Mouse (Mus musculus): ENCODE measurements around the gene Trhde. TPM values are rescaled to one million over a fixed set of nuclear protein-coding genes. Genes with fewer than 3 reads are reported as not detected.

Gene Trhde
- polyA plus RNA-seq, 1 experiment from 2014 or later, result 0.42 TPM

DNA sequence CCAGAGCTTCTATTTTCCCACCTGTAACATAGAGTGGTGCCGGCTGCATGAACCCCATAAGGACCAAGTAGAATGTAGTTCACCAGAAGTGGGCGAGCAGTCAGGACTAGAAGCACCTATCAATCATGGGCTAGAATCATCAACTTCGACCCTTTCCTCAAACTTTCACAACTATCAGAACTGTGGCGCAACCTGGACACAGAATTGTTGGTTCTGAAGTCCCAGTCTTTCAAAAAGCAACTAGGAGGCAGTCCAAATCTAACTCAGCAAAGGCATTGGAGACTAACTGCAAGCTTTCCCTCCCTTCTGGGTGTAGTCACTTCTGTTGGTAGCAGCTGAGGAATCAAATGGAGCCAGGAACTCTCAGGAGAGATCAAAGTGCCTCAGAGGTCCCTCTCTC lies 2.6 kb downstream of the Trhde start:
- no peaks in the 10 kb centered on the region for H3K36me3 ChIP-seq (ENCODE audit: control insufficient read depth, insufficient read depth, low read length)
- H3K27me3 ChIP-seq (ENCODE audit: control insufficient read depth, insufficient read depth, low read length), result peaks cover 38% of the 10 kb centered on the region
- H3K4me1 ChIP-seq (ENCODE audit: control insufficient read depth, insufficient read depth, low read length), result no peaks in the 10 kb centered on the region
- no peak overlapping the region for H3K27ac ChIP-seq (ENCODE audit: low read depth, low read length)
- no peak overlapping the region for H3K4me2 ChIP-seq (replicated peaks; ENCODE audit: low read depth, low read length)
- WGBS, result 95% methylated on average over 4 of the region's 4 CpGs
- H3K4me3 ChIP-seq (ENCODE audit: low read length), result no peak overlapping the region
- H3K9ac ChIP-seq (ENCODE audit: low read depth, low read length), result no peak overlapping the region
- no peak for ATAC-seq (ENCODE audit: low FRiP score, low TSS enrichment)
- no peaks in the 10 kb centered on the region for H3K9me3 ChIP-seq (ENCODE audit: control insufficient read depth, low read length)

DNA sequence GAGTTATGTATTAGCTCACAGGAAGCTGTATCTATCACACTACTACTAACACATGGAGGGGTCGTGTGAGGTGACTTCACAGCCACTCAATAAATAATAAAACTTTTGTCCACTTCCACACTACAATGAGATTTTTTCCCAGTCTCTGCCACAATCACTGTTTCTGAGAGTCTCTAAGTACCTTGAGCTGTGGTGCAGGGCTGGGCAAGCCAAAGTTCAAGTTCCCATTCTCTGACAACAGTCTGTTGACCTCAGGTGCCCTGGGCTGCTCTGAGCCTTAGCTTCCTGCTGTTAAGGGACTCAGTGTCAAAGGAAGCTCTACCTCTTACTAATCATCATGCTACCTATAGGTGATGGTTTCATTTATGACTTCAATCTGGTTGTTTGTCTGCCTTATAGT lies 3.3 kb downstream of the Trhde start:
- H3K27me3 ChIP-seq (ENCODE audit: control insufficient read depth, insufficient read depth, low read length), result peaks cover 38% of the 10 kb centered on the region
- WGBS, result 50% methylated on average over 1 of the region's 1 CpGs
- H3K9me3 ChIP-seq (ENCODE audit: control insufficient read depth, low read length), result no peaks in the 10 kb centered on the region
- H3K4me3 ChIP-seq (ENCODE audit: low read length), result no peak overlapping the region
- no peaks in the 10 kb centered on the region for H3K4me1 ChIP-seq (ENCODE audit: control insufficient read depth, insufficient read depth, low read length)
- H3K4me2 ChIP-seq (replicated peaks; ENCODE audit: low read depth, low read length), result no peak overlapping the region
- H3K9ac ChIP-seq (ENCODE audit: low read depth, low read length), result no peak overlapping the region
- H3K27ac ChIP-seq (ENCODE audit: low read depth, low read length), result no peak overlapping the region
- ATAC-seq (ENCODE audit: low FRiP score, low TSS enrichment), result no peak
- H3K36me3 ChIP-seq (ENCODE audit: control insufficient read depth, insufficient read depth, low read length), result no peaks in the 10 kb centered on the region

- WGBS, result 57% methylated on average over 5 of the region's 5 CpGs
- Histone ChIP-seq H3K4me1 (ENCODE audit: control insufficient read depth, insufficient read depth, low read length) (no peaks in the 10 kb centered on the region), H3K36me3 (ENCODE audit: control insufficient read depth, insufficient read depth, low read length) (no peaks in the 10 kb centered on the region), H3K9me3 (ENCODE audit: control insufficient read depth, low read length) (no peaks in the 10 kb centered on the region), H3K4me2 (replicated peaks; ENCODE audit: low read depth, low read length) (no peak overlapping the region), H3K27ac (ENCODE audit: low read depth, low read length) (no peak overlapping the region), H3K9ac (ENCODE audit: low read depth, low read length) (no peak overlapping the region), H3K4me3 (ENCODE audit: low read length) (no peak overlapping the region), H3K27me3 (ENCODE audit: control insufficient read depth, insufficient read depth, low read length) (peaks cover 38% of the 10 kb centered on the region)
- no peak for ATAC-seq (ENCODE audit: low FRiP score, low TSS enrichment)
Measured at GRCm38 (mm10) chr10:114798218-114798617, 3.9 kb downstream of the Trhde start.

- ATAC-seq (ENCODE audit: low FRiP score, low TSS enrichment), result no peak
- no peak overlapping the region for H3K9ac ChIP-seq (ENCODE audit: low read depth, low read length)
- no peaks in the 10 kb centered on the region for H3K9me3 ChIP-seq (ENCODE audit: control insufficient read depth, low read length)
- 88% methylated on average over 1 of the region's 1 CpGs for WGBS
- no peaks in the 10 kb centered on the region for H3K36me3 ChIP-seq (ENCODE audit: control insufficient read depth, insufficient read depth, low read length)
- peaks cover 33% of the 10 kb centered on the region for H3K27me3 ChIP-seq (ENCODE audit: control insufficient read depth, insufficient read depth, low read length)
- no peak overlapping the region for H3K27ac ChIP-seq (ENCODE audit: low read depth, low read length)
- H3K4me3 ChIP-seq (ENCODE audit: low read length), result no peak overlapping the region
- H3K4me2 ChIP-seq (replicated peaks; ENCODE audit: low read depth, low read length), result no peak overlapping the region
- no peaks in the 10 kb centered on the region for H3K4me1 ChIP-seq (ENCODE audit: control insufficient read depth, insufficient read depth, low read length)
Measured at GRCm38 (mm10) chr10:114797664-114798063, 4.4 kb downstream of the Trhde start.

GRCm38 (mm10) chr10:114796872-114797271 lies 5.2 kb downstream of the Trhde start:
- Histone ChIP-seq H3K9me3 (ENCODE audit: control insufficient read depth, low read length) (no peaks in the 10 kb centered on the region), H3K27me3 (ENCODE audit: control insufficient read depth, insufficient read depth, low read length) (peaks cover 25% of the 10 kb centered on the region), H3K9ac (ENCODE audit: low read depth, low read length) (no peak overlapping the region), H3K36me3 (ENCODE audit: control insufficient read depth, insufficient read depth, low read length) (no peaks in the 10 kb centered on the region), H3K4me2 (replicated peaks; ENCODE audit: low read depth, low read length) (no peak overlapping the region), H3K4me3 (ENCODE audit: low read length) (no peak overlapping the region), H3K4me1 (ENCODE audit: control insufficient read depth, insufficient read depth, low read length) (no peaks in the 10 kb centered on the region), H3K27ac (ENCODE audit: low read depth, low read length) (no peak overlapping the region)
- no peak for ATAC-seq (ENCODE audit: low FRiP score, low TSS enrichment)
- 89% methylated on average over 5 of the region's 5 CpGs for WGBS

DNA sequence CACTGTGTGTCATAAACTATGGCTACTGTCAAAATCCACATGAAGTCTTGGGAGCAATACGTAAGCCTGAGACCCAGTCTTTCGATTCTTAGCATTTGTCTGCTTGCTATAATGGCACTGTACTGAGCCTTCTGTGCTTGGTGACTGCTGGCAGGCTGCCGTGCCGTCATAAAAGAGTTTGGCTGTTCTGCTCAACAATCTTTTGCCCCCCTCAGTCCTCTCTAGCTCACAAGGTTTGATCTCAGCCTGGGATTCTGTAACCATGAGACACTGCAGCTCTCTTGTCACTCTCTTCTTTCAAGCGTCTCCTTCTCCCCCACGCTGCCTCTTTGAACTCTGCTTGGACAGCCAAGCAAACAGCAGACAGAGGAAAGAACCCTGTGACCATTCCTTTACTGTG lies 7.9 kb downstream of the Trhde start:
- no peak overlapping the region for H3K4me2 ChIP-seq (replicated peaks; ENCODE audit: low read depth, low read length)
- no peak overlapping the region for H3K27ac ChIP-seq (ENCODE audit: low read depth, low read length)
- H3K4me1 ChIP-seq (ENCODE audit: control insufficient read depth, insufficient read depth, low read length), result no peaks in the 10 kb centered on the region
- no peak overlapping the region for H3K4me3 ChIP-seq (ENCODE audit: low read length)
- WGBS, result 28% methylated on average over 6 of the region's 6 CpGs
- no peak; the same call in 1 of the 2 replicates for ATAC-seq (ENCODE audit: low FRiP score, low TSS enrichment)
- no peaks in the 10 kb centered on the region for H3K27me3 ChIP-seq (ENCODE audit: control insufficient read depth, insufficient read depth, low read length)
- no peaks in the 10 kb centered on the region for H3K9me3 ChIP-seq (ENCODE audit: control insufficient read depth, low read length)
- H3K36me3 ChIP-seq (ENCODE audit: control insufficient read depth, insufficient read depth, low read length), result no peaks in the 10 kb centered on the region
- H3K9ac ChIP-seq (ENCODE audit: low read depth, low read length), result no peak overlapping the region

DNA sequence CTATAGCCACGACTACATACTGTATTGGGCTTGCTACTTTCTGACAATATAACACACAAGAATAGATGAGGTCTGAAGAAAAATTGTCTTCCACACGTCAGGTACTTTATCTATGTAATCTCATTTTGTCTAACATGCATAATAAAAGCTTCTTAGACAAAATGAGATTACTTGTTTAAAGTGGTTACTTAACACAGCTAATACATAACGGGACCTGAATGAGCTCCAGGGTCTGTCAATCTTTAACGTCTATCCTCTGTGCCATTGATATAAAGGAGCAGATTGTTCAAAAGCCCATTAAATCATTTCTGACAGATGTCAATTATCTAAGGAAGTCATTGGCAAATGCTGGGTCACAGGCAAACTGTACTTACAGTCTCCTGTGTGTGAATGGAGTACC lies 36.2 kb downstream of the Trhde start:
- H3K4me2 ChIP-seq (replicated peaks; ENCODE audit: low read depth, low read length), result no peak overlapping the region
- H3K36me3 ChIP-seq (ENCODE audit: control insufficient read depth, insufficient read depth, low read length), result no peaks in the 10 kb centered on the region
- H3K4me3 ChIP-seq (ENCODE audit: low read length), result no peak overlapping the region
- H3K27me3 ChIP-seq (ENCODE audit: control insufficient read depth, insufficient read depth, low read length), result no peaks in the 10 kb centered on the region
- H3K4me1 ChIP-seq (ENCODE audit: control insufficient read depth, insufficient read depth, low read length), result no peaks in the 10 kb centered on the region
- no peaks in the 10 kb centered on the region for H3K9me3 ChIP-seq (ENCODE audit: control insufficient read depth, low read length)
- no peak overlapping the region for H3K9ac ChIP-seq (ENCODE audit: low read depth, low read length)
- 81% methylated on average over 4 of the region's 4 CpGs for WGBS
- no peak overlapping the region for H3K27ac ChIP-seq (ENCODE audit: low read depth, low read length)
- ATAC-seq (ENCODE audit: low FRiP score, low TSS enrichment), result no peak

GRCm38 (mm10) chr10:114762125-114762524 lies 40.0 kb downstream of the Trhde start:
- H3K9ac ChIP-seq (ENCODE audit: low read depth, low read length), result no peak overlapping the region
- 85% methylated on average over 7 of the region's 7 CpGs for WGBS
- no peaks in the 10 kb centered on the region for H3K9me3 ChIP-seq (ENCODE audit: control insufficient read depth, low read length)
- no peak overlapping the region for H3K27ac ChIP-seq (ENCODE audit: low read depth, low read length)
- no peak overlapping the region for H3K4me3 ChIP-seq (ENCODE audit: low read length)
- H3K4me2 ChIP-seq (replicated peaks; ENCODE audit: low read depth, low read length), result no peak overlapping the region
- ATAC-seq (ENCODE audit: low FRiP score, low TSS enrichment), result no peak
- H3K36me3 ChIP-seq (ENCODE audit: control insufficient read depth, insufficient read depth, low read length), result no peaks in the 10 kb centered on the region
- H3K4me1 ChIP-seq (ENCODE audit: control insufficient read depth, insufficient read depth, low read length), result no peaks in the 10 kb centered on the region
- no peaks in the 10 kb centered on the region for H3K27me3 ChIP-seq (ENCODE audit: control insufficient read depth, insufficient read depth, low read length)

GRCm38 (mm10) chr10:114759240-114759639 lies 42.9 kb downstream of the Trhde start:
- Histone ChIP-seq H3K36me3 (ENCODE audit: control insufficient read depth, insufficient read depth, low read length) (no peaks in the 10 kb centered on the region), H3K27me3 (ENCODE audit: control insufficient read depth, insufficient read depth, low read length) (no peaks in the 10 kb centered on the region), H3K4me2 (replicated peaks; ENCODE audit: low read depth, low read length) (no peak overlapping the region), H3K4me1 (ENCODE audit: control insufficient read depth, insufficient read depth, low read length) (no peaks in the 10 kb centered on the region), H3K27ac (ENCODE audit: low read depth, low read length) (no peak overlapping the region), H3K9me3 (ENCODE audit: control insufficient read depth, low read length) (no peaks in the 10 kb centered on the region), H3K9ac (ENCODE audit: low read depth, low read length) (no peak overlapping the region), H3K4me3 (ENCODE audit: low read length) (no peak overlapping the region)
- ATAC-seq (ENCODE audit: low FRiP score, low TSS enrichment), result no peak
- 70% methylated on average over 3 of the region's 3 CpGs for WGBS

DNA sequence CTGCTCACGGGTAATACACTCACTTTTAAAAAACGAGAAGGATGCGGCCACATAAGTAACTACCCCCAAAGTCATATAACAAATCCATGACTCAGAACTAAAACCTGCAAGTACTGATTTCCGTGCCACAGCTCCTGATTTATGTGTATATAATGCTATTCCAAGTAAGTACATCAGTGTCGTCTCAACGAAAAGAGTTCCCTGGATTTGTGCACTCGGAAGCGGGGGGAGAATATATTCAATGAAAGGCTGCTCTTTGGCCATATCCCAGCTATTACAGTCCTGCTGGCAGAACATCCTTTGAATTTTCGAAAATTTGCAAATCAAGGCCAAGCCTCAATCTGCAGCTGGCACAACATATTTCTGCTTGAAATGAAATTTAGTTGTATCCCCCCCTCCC lies 43.5 kb downstream of the Trhde start:
- no peak overlapping the region for H3K4me3 ChIP-seq (ENCODE audit: low read length)
- ATAC-seq (ENCODE audit: low FRiP score, low TSS enrichment), result no peak
- no peaks in the 10 kb centered on the region for H3K27me3 ChIP-seq (ENCODE audit: control insufficient read depth, insufficient read depth, low read length)
- H3K4me2 ChIP-seq (replicated peaks; ENCODE audit: low read depth, low read length), result no peak overlapping the region
- H3K27ac ChIP-seq (ENCODE audit: low read depth, low read length), result no peak overlapping the region
- no peaks in the 10 kb centered on the region for H3K4me1 ChIP-seq (ENCODE audit: control insufficient read depth, insufficient read depth, low read length)
- H3K36me3 ChIP-seq (ENCODE audit: control insufficient read depth, insufficient read depth, low read length), result no peaks in the 10 kb centered on the region
- no peaks in the 10 kb centered on the region for H3K9me3 ChIP-seq (ENCODE audit: control insufficient read depth, low read length)
- 73% methylated on average over 9 of the region's 9 CpGs for WGBS
- no peak overlapping the region for H3K9ac ChIP-seq (ENCODE audit: low read depth, low read length)
